Mouse (Mus musculus): ENCODE measurements around the gene Dkkl1.
A peak's percentile ranks its signal among the peaks of the same experiment; 100 is the strongest.
"Not testable (repeated sequence)": the region's sequence is repeated elsewhere in the genome, so short reads cannot be mapped to it uniquely, and the experiment has no call there.

The Dkkl1 gene

DNA sequence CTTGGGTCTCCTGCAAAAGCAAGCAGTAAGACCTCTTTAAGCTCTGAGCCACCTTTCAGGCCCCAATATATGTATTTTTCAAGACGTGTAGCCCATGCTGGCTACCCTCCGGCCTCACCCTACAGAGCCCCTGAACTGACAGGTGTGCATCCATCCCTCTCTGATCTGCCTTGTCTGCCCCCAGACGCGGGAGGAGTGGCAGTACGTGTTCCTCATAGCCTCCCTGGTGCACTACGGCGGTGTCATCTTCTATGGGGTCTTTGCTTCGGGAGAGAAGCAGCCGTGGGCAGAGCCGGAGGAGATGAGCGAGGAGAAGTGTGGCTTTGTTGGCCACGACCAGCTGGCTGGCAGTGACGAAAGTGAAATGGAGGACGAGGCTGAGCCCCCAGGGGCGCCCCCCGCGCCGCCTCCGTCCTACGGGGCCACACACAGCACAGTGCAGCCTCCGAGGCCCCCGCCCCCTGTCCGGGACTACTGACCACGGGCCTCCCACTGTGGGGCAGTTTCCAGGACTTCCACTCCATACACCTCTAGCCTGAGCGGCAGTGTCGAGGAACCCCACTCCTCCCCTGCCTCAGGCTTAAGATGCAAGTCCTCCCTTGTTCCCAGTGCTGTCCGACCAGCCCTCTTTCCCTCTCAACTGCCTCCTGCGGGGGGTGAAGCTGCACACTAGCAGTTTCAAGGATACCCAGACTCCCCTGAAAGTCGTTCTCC is 37.2 kb downstream of the Dkkl1 start:
- peak overlapping the region; percentile 81 for H3K4me3 ChIP-seq (replicated peaks; ENCODE audit: low read length)
- H3K27me3 ChIP-seq (ENCODE audit: insufficient read depth, low read length) = peaks cover 75% of the 10 kb centered on the region
- TF ChIP-seq CTCF (conservative IDR thresholded peaks at IDR 0.05; ENCODE audit: low read length) (no peak), NANOG (IDR thresholded peaks at IDR 0.05; ENCODE audit: borderline replicate concordance, low read length) (no peak), POU5F1 (IDR thresholded peaks at IDR 0.05; ENCODE audit: borderline replicate concordance, low read length) (no peak)
- H3K9me3 ChIP-seq (ENCODE audit: low read length) = peaks cover 7% of the 10 kb centered on the region
- peaks cover under 1% of the 10 kb centered on the region; the same call in 1 of the 2 replicates for H3K36me3 ChIP-seq (ENCODE audit: insufficient read depth, low read length)
- peaks cover 68% of the 10 kb centered on the region for H3K4me1 ChIP-seq (replicated peaks; ENCODE audit: low read depth, low read length)

DNA sequence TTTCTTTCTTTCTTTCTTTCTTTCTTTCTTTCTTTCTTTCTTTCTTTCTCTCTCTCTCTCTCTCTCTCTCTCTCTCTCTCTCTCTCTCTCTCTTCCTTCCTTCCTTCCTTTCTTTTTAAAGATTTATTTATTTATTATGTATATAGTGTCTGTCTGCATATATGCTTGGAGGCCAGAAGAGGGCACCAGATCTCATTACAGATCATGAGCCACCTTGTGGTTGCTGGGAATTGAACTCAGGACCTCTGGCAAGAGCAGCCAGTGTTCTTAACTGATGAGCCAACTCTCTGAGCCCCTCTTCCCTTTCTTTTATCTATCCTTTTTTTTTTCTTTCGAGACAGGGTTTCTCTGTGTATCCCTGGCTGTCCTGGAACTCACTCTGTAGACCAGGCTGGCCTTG is 38.2 kb downstream of the Dkkl1 start:
- peaks cover 13% of the 10 kb centered on the region for H3K9me3 ChIP-seq (ENCODE audit: low read length)
- not testable (repeated sequence) for H3K36me3 ChIP-seq (ENCODE audit: insufficient read depth, low read length); H3K4me3 ChIP-seq (replicated peaks; ENCODE audit: low read length)
- H3K27me3 ChIP-seq (ENCODE audit: insufficient read depth, low read length) = peaks cover 75% of the 10 kb centered on the region
- peak; percentile 13; the same call in 1 of the 2 replicates for TF ChIP-seq CTCF (conservative IDR thresholded peaks at IDR 0.05; ENCODE audit: low read length)
- H3K4me1 ChIP-seq (replicated peaks; ENCODE audit: low read depth, low read length) = peaks cover 74% of the 10 kb centered on the region

DNA sequence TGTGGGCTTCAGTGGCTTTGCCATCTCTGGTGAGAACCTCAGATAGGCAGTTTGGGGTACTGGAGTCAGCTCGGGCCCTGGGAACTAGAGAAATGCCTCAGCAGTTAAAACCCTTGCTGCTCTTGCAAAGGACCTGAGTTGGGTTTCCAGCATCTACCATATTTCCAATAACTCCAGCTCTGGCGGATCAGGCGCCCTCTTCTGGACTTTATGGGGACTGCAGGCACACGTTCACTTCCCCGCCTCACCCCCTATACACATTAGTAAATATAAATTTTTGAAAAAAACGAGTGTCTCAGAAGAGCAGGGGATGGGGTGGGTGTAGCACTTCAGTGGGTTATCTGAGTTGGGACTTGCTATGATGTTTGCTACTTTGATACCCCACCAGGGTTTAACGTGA is 39.0 kb downstream of the Dkkl1 start:
- H3K4me3 ChIP-seq (replicated peaks; ENCODE audit: low read length) = 0 out of 2 replicates have a peak overlapping the region, but pooled peaks have one; percentile 59
- peaks cover 5% of the 10 kb centered on the region; the same call in 1 of the 2 replicates for H3K36me3 ChIP-seq (ENCODE audit: insufficient read depth, low read length)
- H3K9me3 ChIP-seq (ENCODE audit: low read length) = peaks cover 13% of the 10 kb centered on the region
- peaks cover 75% of the 10 kb centered on the region for H3K27me3 ChIP-seq (ENCODE audit: insufficient read depth, low read length)
- TF ChIP-seq NANOG (IDR thresholded peaks at IDR 0.05; ENCODE audit: borderline replicate concordance, low read length) = no peak
- peak; percentile 95 for TF ChIP-seq CTCF (conservative IDR thresholded peaks at IDR 0.05; ENCODE audit: low read length)
- peaks cover 75% of the 10 kb centered on the region for H3K4me1 ChIP-seq (replicated peaks; ENCODE audit: low read depth, low read length)

DNA sequence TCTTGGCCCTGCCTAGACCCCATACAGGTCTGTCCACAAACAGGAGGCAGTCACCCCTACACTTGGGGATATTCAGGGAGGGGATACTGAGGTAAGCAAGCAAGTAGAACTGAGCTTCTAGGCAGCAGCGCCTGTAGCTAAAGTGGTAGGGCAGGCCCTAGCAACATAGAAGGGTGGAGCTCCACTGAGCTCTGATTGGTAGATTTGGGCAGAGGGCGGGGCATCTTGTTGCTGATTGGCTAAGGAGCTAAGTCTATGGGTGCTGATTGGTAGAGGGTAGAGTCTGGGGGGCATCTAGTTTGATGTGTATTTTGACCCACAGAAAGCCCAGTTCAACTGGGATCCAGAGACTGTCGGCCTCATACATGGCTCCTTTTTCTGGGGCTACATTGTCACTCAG is 42.5 kb downstream of the Dkkl1 start:
- Histone ChIP-seq H3K4me1 (replicated peaks; ENCODE audit: low read depth, low read length) (peaks cover 81% of the 10 kb centered on the region), H3K27me3 (ENCODE audit: insufficient read depth, low read length) (peaks cover 75% of the 10 kb centered on the region), H3K36me3 (ENCODE audit: insufficient read depth, low read length) (peaks cover 5% of the 10 kb centered on the region; the same call in 1 of the 2 replicates), H3K4me3 (replicated peaks; ENCODE audit: low read length) (no peak overlapping the region), H3K9me3 (ENCODE audit: low read length) (peaks cover 13% of the 10 kb centered on the region)
- TF ChIP-seq CTCF (conservative IDR thresholded peaks at IDR 0.05; ENCODE audit: low read length) (no peak), POU5F1 (IDR thresholded peaks at IDR 0.05; ENCODE audit: borderline replicate concordance, low read length) (no peak), NANOG (IDR thresholded peaks at IDR 0.05; ENCODE audit: borderline replicate concordance, low read length) (no peak)

DNA sequence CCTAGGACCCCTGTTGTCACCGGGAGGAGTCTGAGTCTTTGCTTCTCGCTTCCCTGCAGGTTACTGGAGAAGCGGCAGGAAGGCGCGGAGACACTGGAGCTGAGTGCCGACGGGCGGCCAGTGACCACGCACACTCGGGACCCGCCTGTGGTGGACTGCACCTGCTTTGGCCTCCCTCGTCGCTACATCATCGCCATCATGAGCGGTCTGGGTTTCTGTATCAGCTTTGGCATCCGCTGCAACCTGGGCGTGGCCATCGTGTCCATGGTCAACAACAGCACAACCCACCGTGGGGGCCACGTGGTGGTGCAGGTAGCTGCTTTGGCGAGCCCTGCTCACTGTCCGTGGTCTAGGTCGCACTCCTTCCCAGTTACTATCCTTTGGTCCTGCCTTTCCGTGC is 43.3 kb downstream of the Dkkl1 start:
- peaks cover 80% of the 10 kb centered on the region for H3K27me3 ChIP-seq (ENCODE audit: insufficient read depth, low read length)
- H3K4me3 ChIP-seq (replicated peaks; ENCODE audit: low read length) = peak overlapping the region; percentile 66
- peaks cover 84% of the 10 kb centered on the region for H3K4me1 ChIP-seq (replicated peaks; ENCODE audit: low read depth, low read length)
- H3K9me3 ChIP-seq (ENCODE audit: low read length) = peaks cover 13% of the 10 kb centered on the region
- H3K36me3 ChIP-seq (ENCODE audit: insufficient read depth, low read length) = peaks cover 5% of the 10 kb centered on the region; the same call in 1 of the 2 replicates
- TF ChIP-seq CTCF (conservative IDR thresholded peaks at IDR 0.05; ENCODE audit: low read length) (no peak), POU5F1 (IDR thresholded peaks at IDR 0.05; ENCODE audit: borderline replicate concordance, low read length) (no peak), NANOG (IDR thresholded peaks at IDR 0.05; ENCODE audit: borderline replicate concordance, low read length) (no peak)

DNA sequence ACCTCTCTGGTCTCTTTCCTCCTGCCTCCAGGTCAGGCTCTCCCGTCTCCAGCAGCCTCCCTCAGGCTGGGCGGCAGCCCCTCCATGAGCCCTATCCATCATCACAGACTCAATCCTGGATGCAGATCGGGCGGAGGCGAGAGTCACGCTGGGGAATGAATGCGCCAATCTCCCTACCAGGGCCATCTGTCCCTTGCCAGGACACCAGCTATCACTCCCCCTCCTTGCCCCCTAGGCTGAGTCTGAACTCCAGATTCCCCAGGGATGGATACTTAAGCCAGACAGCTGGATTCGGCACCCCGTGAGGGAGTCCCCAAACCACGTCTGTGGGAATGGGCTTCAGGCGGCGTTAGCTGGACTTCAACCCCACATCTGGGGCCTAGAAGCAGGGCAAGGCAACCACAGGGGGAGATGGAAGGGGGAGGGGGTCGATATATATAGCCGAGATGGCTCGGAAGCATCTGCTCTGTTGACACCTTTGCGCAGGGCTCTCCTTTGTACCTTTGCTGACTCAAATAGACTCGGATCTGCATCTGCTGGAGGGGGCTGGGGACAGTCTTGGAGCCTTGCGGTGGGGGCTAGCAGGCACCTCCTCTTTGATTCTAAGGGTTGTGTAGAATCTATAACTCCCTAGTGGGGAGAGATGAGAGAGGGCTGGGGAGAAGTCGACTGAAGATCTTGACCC is 44.0 kb downstream of the Dkkl1 start:
- H3K27me3 ChIP-seq (ENCODE audit: insufficient read depth, low read length) = peaks cover 82% of the 10 kb centered on the region
- TF ChIP-seq NANOG (IDR thresholded peaks at IDR 0.05; ENCODE audit: borderline replicate concordance, low read length) (no peak), POU5F1 (IDR thresholded peaks at IDR 0.05; ENCODE audit: borderline replicate concordance, low read length) (no peak), CTCF (conservative IDR thresholded peaks at IDR 0.05; ENCODE audit: low read length) (no peak)
- H3K4me3 ChIP-seq (replicated peaks; ENCODE audit: low read length) = peak overlapping the region; percentile 66
- H3K36me3 ChIP-seq (ENCODE audit: insufficient read depth, low read length) = peaks cover 5% of the 10 kb centered on the region; the same call in 1 of the 2 replicates
- H3K4me1 ChIP-seq (replicated peaks; ENCODE audit: low read depth, low read length) = peaks cover 86% of the 10 kb centered on the region
- H3K9me3 ChIP-seq (ENCODE audit: low read length) = peaks cover 13% of the 10 kb centered on the region

DNA sequence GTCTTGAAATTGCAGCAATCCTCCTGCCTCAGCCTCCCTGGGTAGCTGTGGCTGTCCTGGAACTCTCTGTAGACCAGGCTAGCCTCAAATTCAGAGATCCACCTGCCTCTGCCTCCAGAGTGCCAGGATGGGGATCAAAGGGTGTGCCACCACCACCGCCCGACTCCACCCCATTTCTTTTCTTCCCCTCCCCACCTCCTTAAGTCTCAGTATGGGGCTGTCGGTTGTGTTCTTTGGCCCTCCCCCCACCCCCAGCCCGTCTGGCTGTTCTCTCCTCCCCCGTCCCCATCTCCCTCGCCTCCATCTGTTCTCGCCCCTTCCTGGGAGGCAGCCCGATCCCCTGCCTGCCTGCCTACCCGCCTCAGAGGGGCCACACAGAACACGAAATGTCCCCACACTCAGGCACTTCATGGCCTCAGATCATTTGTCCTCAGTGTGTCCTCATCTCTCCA is 45.0 kb downstream of the Dkkl1 start:
- H3K4me3 ChIP-seq (replicated peaks; ENCODE audit: low read length) = no peak overlapping the region; the same call in 1 of the 2 replicates
- H3K9me3 ChIP-seq (ENCODE audit: low read length) = peaks cover 13% of the 10 kb centered on the region
- H3K27me3 ChIP-seq (ENCODE audit: insufficient read depth, low read length) = peaks cover 87% of the 10 kb centered on the region
- no peak for TF ChIP-seq CTCF (conservative IDR thresholded peaks at IDR 0.05; ENCODE audit: low read length)
- no peak for TF ChIP-seq POU5F1 (IDR thresholded peaks at IDR 0.05; ENCODE audit: borderline replicate concordance, low read length)
- TF ChIP-seq NANOG (IDR thresholded peaks at IDR 0.05; ENCODE audit: borderline replicate concordance, low read length) = no peak
- H3K36me3 ChIP-seq (ENCODE audit: insufficient read depth, low read length) = peaks cover 5% of the 10 kb centered on the region; the same call in 1 of the 2 replicates
- peaks cover 83% of the 10 kb centered on the region for H3K4me1 ChIP-seq (replicated peaks; ENCODE audit: low read depth, low read length)

DNA sequence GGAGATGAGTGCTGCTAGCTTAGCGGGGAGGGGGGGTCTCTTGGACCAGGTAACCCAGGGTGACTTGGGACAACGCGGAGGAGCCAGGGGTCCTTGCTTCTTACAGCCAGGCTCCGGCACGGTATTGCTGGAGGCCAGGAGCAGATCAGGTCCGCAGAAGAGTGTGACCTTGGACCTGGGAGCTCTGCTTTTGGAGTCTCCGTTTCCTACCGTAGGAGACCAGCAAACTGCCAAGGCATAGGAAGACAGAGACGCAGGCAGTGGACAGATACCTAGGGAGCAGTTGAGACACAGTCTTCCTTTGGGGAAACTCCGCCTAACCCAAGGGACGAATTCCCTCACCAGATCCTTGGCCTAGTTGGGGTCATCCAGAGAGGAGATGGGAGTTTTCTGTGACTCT is 46.2 kb downstream of the Dkkl1 start:
- peaks cover 76% of the 10 kb centered on the region for H3K27me3 ChIP-seq (ENCODE audit: insufficient read depth, low read length)
- TF ChIP-seq NANOG (IDR thresholded peaks at IDR 0.05; ENCODE audit: borderline replicate concordance, low read length) (no peak), POU5F1 (IDR thresholded peaks at IDR 0.05; ENCODE audit: borderline replicate concordance, low read length) (no peak), CTCF (conservative IDR thresholded peaks at IDR 0.05; ENCODE audit: low read length) (no peak)
- H3K9me3 ChIP-seq (ENCODE audit: low read length) = peaks cover 13% of the 10 kb centered on the region
- H3K4me1 ChIP-seq (replicated peaks; ENCODE audit: low read depth, low read length) = peaks cover 77% of the 10 kb centered on the region
- H3K36me3 ChIP-seq (ENCODE audit: insufficient read depth, low read length) = peaks cover 8% of the 10 kb centered on the region
- H3K4me3 ChIP-seq (replicated peaks; ENCODE audit: low read length) = no peak overlapping the region
